Mouse (Mus musculus): ENCODE results near the gene Dhh.

GRCm38 (mm10) chr15:98893940-98894745 is 4.2 kb downstream of the Dhh start, which contains the start of gene Rhebl1:
- TF ChIP-seq CTCF (IDR thresholded peaks at IDR 0.05; ENCODE audit: low read depth) (no peak), EP300 (IDR thresholded peaks at IDR 0.05; ENCODE audit: low read depth) (no peak)

Data from heart, postnatal 0 days (tissue).